Mouse (Mus musculus) myocyte (in vitro differentiated cells): ENCODE measurements at regions not wholly inside any gene's neighbourhood (a gene's known extent, or its start where the extent isn't known, plus 50 kb on each side); places are given as distances from the start of the nearest gene placed in this dataset.

Experiments used
- REST ChIP-seq: IDR thresholded peaks from one replicate; pipeline ENCODE4 v1.6.1; 2011; ENCODE audit warnings: mild to moderate bottlenecking, control low read depth, moderate library complexity; ENCODE audit not compliant: insufficient read depth, insufficient read length
- USF1 ChIP-seq: IDR thresholded peaks from one replicate; pipeline ENCODE4 v1.6.1; 2011; ENCODE audit warnings: low read depth, mild to moderate bottlenecking, control low read depth, moderate library complexity

- TF ChIP-seq USF1, result no peak
- TF ChIP-seq REST, result no peak
Observed at GRCm38 (mm10) chr3:8750162-8750561, 859.7 kb downstream of the Zfp704 start.
